Mouse (Mus musculus): ENCODE data around the gene Gimap4.

DNA sequence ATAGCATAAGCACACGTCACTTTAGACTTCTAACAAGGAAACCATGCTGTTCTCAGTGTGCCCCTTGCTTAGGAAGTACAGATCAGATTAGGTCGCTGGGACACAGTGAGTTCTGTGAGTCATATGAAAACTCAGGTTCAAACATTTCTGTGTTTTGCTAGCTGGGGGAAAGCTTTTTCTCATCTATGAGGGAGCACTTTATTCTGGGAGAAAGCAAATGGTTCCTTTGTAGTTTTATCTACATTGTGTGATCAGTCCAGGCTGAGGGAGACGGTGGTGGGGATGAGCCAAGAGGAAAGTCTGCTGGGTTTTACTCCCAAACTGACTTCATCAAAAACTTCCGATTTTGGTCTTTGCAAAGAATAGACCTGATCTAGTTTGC lies 38.0 kb upstream of the Gimap4 start:
- TF ChIP-seq CTCF (IDR thresholded peaks at IDR 0.05; ENCODE audit: extremely low read depth, insufficient read depth, insufficient read length, insufficient replicate concordance) (no peak), POLR2A (IDR thresholded peaks at IDR 0.05; ENCODE audit: low read depth, low read length) (no peak)
